Mouse (Mus musculus) ES-E14 (cell line): ENCODE data around the gene Rbfox2. TPM values are rescaled to one million over a fixed set of nuclear protein-coding genes. Genes with fewer than 3 reads are reported as not detected.

Source experiments
- DNase-seq: peaks from one replicate; pipeline ENCODE4 v3.0.0-alpha.2; 2013; ENCODE audit warnings: low read depth, low spot score
- H3K27ac ChIP-seq: 2 replicates; pipeline ENCODE4 v1.5.1; 2012; ENCODE audit warnings: low read depth, mild to moderate bottlenecking, low read length, moderate library complexity, mixed read lengths; ENCODE audit not compliant: poor library complexity, insufficient read depth, severe bottlenecking
- H3K36me3 ChIP-seq: 2 replicates; pipeline ENCODE4 v1.6.1; 2012; ENCODE audit warnings: mild to moderate bottlenecking, low read length, moderate library complexity, mixed read lengths; ENCODE audit not compliant: control insufficient read depth, poor library complexity, insufficient read depth, severe bottlenecking
- H3K4me1 ChIP-seq, 2 experiments: fragments of 150-350 bp in 1 of 2; sonication (generic) in 1 of 2; 2 replicates each; pipeline ENCODE4 v1.6.1; 2012; ENCODE audit warnings: low read length in 2 of 2, mild to moderate bottlenecking in 1 of 2, mixed read lengths in 1 of 2; ENCODE audit not compliant: control insufficient read depth in 2 of 2, insufficient read depth in 2 of 2, poor library complexity in 1 of 2
- H3K4me3 ChIP-seq, 2 experiments: fragments of 150-350 bp in 1 of 2; sonication (generic) in 1 of 2; 2 replicates each; pipeline ENCODE4 v1.5.1; 2012; ENCODE audit warnings: low read length in 2 of 2, low read depth in 1 of 2, mild to moderate bottlenecking in 1 of 2, mixed read lengths in 1 of 2; ENCODE audit not compliant: insufficient read depth in 1 of 2, poor library complexity in 1 of 2, severe bottlenecking in 1 of 2
- H3K9ac ChIP-seq: 2 replicates; pipeline ENCODE4 v1.6.1; 2012; ENCODE audit warnings: low read depth, mild to moderate bottlenecking, low read length, mixed read lengths; ENCODE audit not compliant: poor library complexity, insufficient read depth, severe bottlenecking
- H3K9me3 ChIP-seq: fragments of 150-350 bp; sonication (generic); 2 replicates; pipeline ENCODE4 v1.6.1; 2012; ENCODE audit warnings: low read depth, mild to moderate bottlenecking, low read length; ENCODE audit not compliant: control insufficient read depth, insufficient read depth
- CHD2 ChIP-seq: IDR thresholded peaks from 2 replicates; pipeline ENCODE4 v1.6.1; 2014; ENCODE audit warnings: mild to moderate bottlenecking, low read depth, low read length, inconsistent platforms
- HCFC1 ChIP-seq: IDR thresholded peaks from 2 replicates; pipeline ENCODE4 v1.6.1; 2012; ENCODE audit warnings: low read length, inconsistent platforms, borderline replicate concordance; ENCODE audit not compliant: insufficient read depth
- MAFK ChIP-seq: IDR thresholded peaks from 2 replicates; pipeline ENCODE4 v1.6.1; 2014; ENCODE audit warnings: mild to moderate bottlenecking, low read depth, low read length, inconsistent platforms; ENCODE audit not compliant: insufficient read depth
- ZC3H11A ChIP-seq: IDR thresholded peaks from 2 replicates; pipeline ENCODE4 v1.6.1; 2012; ENCODE audit warnings: low read depth, mild to moderate bottlenecking, inconsistent platforms, low read length, borderline replicate concordance
- ZNF384 ChIP-seq: IDR thresholded peaks from 2 replicates; pipeline ENCODE4 v1.6.1; 2012; ENCODE audit warnings: low read depth, low read length, inconsistent platforms
- in situ Hi-C, 2 experiments: fragments of 600-800 bp; cut with MboI; formaldehyde crosslinking; loops; one replicate each; pipeline ENCODE4 v1.15.1; 2025; ENCODE audit warnings: low sequenced_read_pairs in 2 of 2, inconsistent platforms in 1 of 2; ENCODE audit not compliant: unreplicated experiment in 2 of 2
- total RNA-seq: library from RNA; depleted of rRNA; stranded (reverse); fragments of 300-350 nt; gene quantifications from 2 replicates; pipeline ENCODE4 v1.2.3, GENCODE M21; 2012

The Rbfox2 gene
- total RNA-seq, 1 experiment: 56.4 TPM

GRCm38 (mm10) chr15:77257437-77258229, 49.2 kb downstream of the Rbfox2 start:
- Histone ChIP-seq H3K36me3 (no peaks in the 10 kb centered on the region), H3K4me3 (no peak overlapping the region), H3K4me1 (peaks cover 8 to 9% of the 10 kb centered on the region in 2 experiments; a peak in 3 of 4 replicates), H3K27ac (no peak overlapping the region; the same call in 1 of the 2 replicates), H3K9me3 (no peaks in the 10 kb centered on the region), H3K9ac (no peak overlapping the region)
- in situ Hi-C loops: no loop called here
- TF ChIP-seq ZNF384: peak; percentile 85
- no peak for TF ChIP-seq ZC3H11A
- peak; percentile 57 for DNase-seq

- H3K4me3 ChIP-seq: no peak overlapping the region
- H3K9me3 ChIP-seq: no peaks in the 10 kb centered on the region
- no peaks in the 10 kb centered on the region for H3K36me3 ChIP-seq
- in situ Hi-C loops: no loop called here
- no peak for DNase-seq
- H3K9ac ChIP-seq: no peak overlapping the region
- H3K4me1 ChIP-seq: peaks cover 8 to 9% of the 10 kb centered on the region in 2 experiments; a peak in 3 of 4 replicates
- no peak for TF ChIP-seq HCFC1
- no peak for TF ChIP-seq CHD2
- no peak for TF ChIP-seq MAFK
- TF ChIP-seq ZNF384: no peak
- no peak for TF ChIP-seq ZC3H11A
- H3K27ac ChIP-seq: no peak overlapping the region
These were observed 50.0 kb downstream of the Rbfox2 start for GRCm38 (mm10) chr15:77256782-77257181.

- no peaks in the 10 kb centered on the region for H3K9me3 ChIP-seq
- no peak for DNase-seq
- TF ChIP-seq ZC3H11A (no peak), CHD2 (no peak), MAFK (no peak), ZNF384 (no peak), HCFC1 (no peak)
- in situ Hi-C loops: no loop called here
- H3K27ac ChIP-seq: no peak overlapping the region
- H3K4me1 ChIP-seq: peaks cover 8 to 9% of the 10 kb centered on the region in 2 experiments; a peak in 3 of 4 replicates
- H3K9ac ChIP-seq: no peak overlapping the region
- no peak overlapping the region for H3K4me3 ChIP-seq
- no peaks in the 10 kb centered on the region for H3K36me3 ChIP-seq
These were observed 52.2 kb downstream of the Rbfox2 start for GRCm38 (mm10) chr15:77254636-77255035.

GRCm38 (mm10) chr15:77254128-77254527, 52.7 kb downstream of the Rbfox2 start:
- no peak overlapping the region for H3K4me3 ChIP-seq
- DNase-seq: no peak
- no peak for TF ChIP-seq HCFC1
- no peak for TF ChIP-seq ZNF384
- TF ChIP-seq ZC3H11A: no peak
- TF ChIP-seq CHD2: no peak
- TF ChIP-seq MAFK: no peak
- in situ Hi-C loops: no loop called here
- H3K27ac ChIP-seq: no peak overlapping the region
- no peak overlapping the region for H3K9ac ChIP-seq
- H3K9me3 ChIP-seq: no peaks in the 10 kb centered on the region
- peaks cover 8 to 9% of the 10 kb centered on the region in 2 experiments; a peak in 3 of 4 replicates for H3K4me1 ChIP-seq
- H3K36me3 ChIP-seq: no peaks in the 10 kb centered on the region

- DNase-seq: no peak
- H3K27ac ChIP-seq: no peak overlapping the region
- in situ Hi-C loops: no loop called here
- no peak overlapping the region for H3K4me3 ChIP-seq
- no peaks in the 10 kb centered on the region for H3K9me3 ChIP-seq
- H3K36me3 ChIP-seq: no peaks in the 10 kb centered on the region
- TF ChIP-seq ZNF384 (no peak), HCFC1 (no peak), CHD2 (no peak), ZC3H11A (no peak), MAFK (no peak)
- peaks cover 2 to 5% of the 10 kb centered on the region in 2 experiments; a peak in 1 of 4 replicates for H3K4me1 ChIP-seq
- no peak overlapping the region for H3K9ac ChIP-seq
These were observed 55.1 kb downstream of the Rbfox2 start for GRCm38 (mm10) chr15:77251706-77252105.
